Mouse (Mus musculus) megakaryocyte, embryonic 14.5 days (primary cell): ENCODE data around the gene 1110017D15Rik. TPM values are rescaled to one million over a fixed set of nuclear protein-coding genes. Genes with fewer than 3 reads are reported as not detected.

Source experiments
- H3K27me3 ChIP-seq: replicated peaks from 2 replicates; pipeline ENCODE3; 2012; ENCODE audit warnings: inconsistent platforms
- H3K36me3 ChIP-seq: replicated peaks from 2 replicates; pipeline ENCODE3; 2012; ENCODE audit warnings: low read length, inconsistent platforms, mixed read lengths
- H3K4me1 ChIP-seq: 2 replicates; pipeline ENCODE4 v1.6.1; 2012; ENCODE audit warnings: inconsistent platforms
- H3K4me3 ChIP-seq: replicated peaks from 2 replicates; pipeline ENCODE3; 2012; ENCODE audit warnings: moderate library complexity, mild to moderate bottlenecking, inconsistent platforms
- H3K9me3 ChIP-seq: 2 replicates; pipeline ENCODE4 v1.6.1; 2012; ENCODE audit warnings: inconsistent platforms
- FLI1 ChIP-seq: IDR thresholded peaks from 2 replicates; pipeline ENCODE4 v1.6.1; 2012; ENCODE audit warnings: low read length, inconsistent platforms, mixed read lengths
- GATA1 ChIP-seq: IDR thresholded peaks from 3 replicates; pipeline ENCODE4 v1.6.1; 2012; ENCODE audit warnings: mixed read lengths, low read length, inconsistent platforms, borderline replicate concordance
- polyA plus RNA-seq: library from polyadenylated mRNA; stranded (reverse); fragments of >175 nt; gene quantifications from 2 replicates; pipeline ENCODE4 v1.2.3, GENCODE M21; 2012; ENCODE audit warnings: low replicate concordance; ENCODE audit not compliant: insufficient read depth

1110017D15Rik gene
- polyA plus RNA-seq, 1 experiment = 0.29 TPM

DNA sequence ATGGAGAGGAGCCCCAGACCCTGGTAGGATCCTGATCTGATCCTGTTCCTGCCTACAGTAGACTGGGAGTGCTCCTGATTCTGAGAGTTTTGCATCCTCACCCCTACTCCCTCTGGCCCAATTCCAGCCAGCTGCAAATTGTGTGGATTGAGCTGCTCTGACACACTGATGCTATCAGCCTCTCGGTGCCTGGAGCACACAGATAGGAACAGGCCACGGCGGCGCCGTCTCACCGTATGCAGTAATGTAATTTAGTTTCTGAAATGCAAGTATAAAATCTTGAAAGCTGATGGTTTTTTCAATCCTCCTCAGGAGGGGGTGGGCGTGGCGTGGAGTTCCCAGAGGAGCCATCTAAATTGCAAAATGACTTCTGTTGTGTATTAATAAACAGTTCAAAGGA, 25.0 kb upstream of the 1110017D15Rik start:
- no peak overlapping the region for H3K4me3 ChIP-seq
- peaks cover 7% of the 10 kb centered on the region for H3K27me3 ChIP-seq
- H3K9me3 ChIP-seq = peaks cover 3% of the 10 kb centered on the region; the same call in 1 of the 2 replicates
- 0 out of 2 replicates have a peak, but pooled peaks cover 2% of the 10 kb centered on the region for H3K4me1 ChIP-seq
- TF ChIP-seq GATA1 (no peak), FLI1 (no peak)
- H3K36me3 ChIP-seq = no peaks in the 10 kb centered on the region

DNA sequence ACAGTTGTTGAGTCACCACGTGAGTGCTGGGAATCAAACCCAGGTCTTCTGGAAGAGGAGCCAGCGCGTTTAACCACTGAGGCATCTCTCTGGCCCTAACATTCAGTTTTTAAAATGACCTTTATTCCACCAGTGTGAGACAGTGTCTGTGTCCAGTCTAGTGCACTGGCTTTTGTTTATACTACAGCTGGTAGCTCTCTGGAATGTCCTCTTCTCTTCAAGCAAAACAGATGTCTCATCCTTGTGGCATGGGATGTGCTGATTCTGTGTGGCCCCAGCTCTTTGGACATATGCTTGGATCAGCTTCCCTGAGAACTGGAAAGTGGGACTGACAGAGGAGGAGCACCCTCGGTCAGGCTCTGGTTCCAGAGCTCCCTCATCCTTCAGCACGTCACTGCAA, 17.7 kb upstream of the 1110017D15Rik start:
- no peaks in the 10 kb centered on the region for H3K27me3 ChIP-seq
- H3K9me3 ChIP-seq = peaks cover 3% of the 10 kb centered on the region; the same call in 1 of the 2 replicates
- H3K4me1 ChIP-seq = no peaks in the 10 kb centered on the region
- H3K4me3 ChIP-seq = no peak overlapping the region
- TF ChIP-seq FLI1 = no peak
- TF ChIP-seq GATA1 = no peak
- H3K36me3 ChIP-seq = no peaks in the 10 kb centered on the region

DNA sequence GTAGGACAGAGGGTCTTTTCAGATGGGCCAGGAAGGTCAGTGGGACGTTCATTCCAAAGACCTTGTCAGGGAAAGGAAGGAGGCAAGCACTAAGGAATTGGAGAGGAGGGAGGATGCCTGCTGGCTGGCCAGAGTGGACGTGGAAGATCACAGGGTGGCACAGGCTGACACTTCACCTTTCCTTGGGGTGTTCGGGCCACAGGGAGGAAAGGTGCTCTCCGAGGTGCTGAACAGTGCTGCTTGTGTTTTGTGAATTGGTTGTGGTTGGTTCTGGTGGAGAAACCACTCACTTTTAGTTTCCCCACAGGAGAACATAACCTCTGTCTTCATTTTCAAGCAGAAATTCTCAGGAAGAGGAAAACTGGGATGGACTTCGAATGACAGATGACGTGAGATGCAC, 15.3 kb upstream of the 1110017D15Rik start:
- H3K4me3 ChIP-seq = no peak overlapping the region
- H3K27me3 ChIP-seq = peaks cover 3% of the 10 kb centered on the region
- no peaks in the 10 kb centered on the region for H3K36me3 ChIP-seq
- H3K4me1 ChIP-seq = no peaks in the 10 kb centered on the region
- TF ChIP-seq GATA1 = no peak
- no peak for TF ChIP-seq FLI1
- peaks cover under 1% of the 10 kb centered on the region; the same call in 1 of the 2 replicates for H3K9me3 ChIP-seq

DNA sequence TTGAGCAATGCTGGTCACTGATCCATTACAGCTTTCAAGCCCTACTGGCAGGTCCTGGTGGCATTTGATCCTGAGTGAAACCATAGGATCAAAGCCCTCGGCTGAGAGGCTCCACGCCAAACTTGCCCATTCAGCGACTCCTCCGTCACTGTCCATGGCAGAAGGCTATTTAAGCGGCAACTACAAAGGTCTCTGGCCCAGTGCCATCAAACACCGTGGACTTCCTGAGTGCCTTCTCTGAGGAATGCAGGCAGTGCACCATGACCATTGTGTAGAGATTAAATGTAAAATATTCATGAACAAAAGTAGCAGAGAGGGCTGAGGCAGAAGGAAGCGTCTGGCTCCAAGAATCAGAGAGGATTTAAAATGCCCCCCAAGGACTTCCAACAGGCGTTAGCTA, 10.9 kb upstream of the 1110017D15Rik start:
- no peak overlapping the region for H3K4me3 ChIP-seq
- peaks cover 18% of the 10 kb centered on the region for H3K27me3 ChIP-seq
- no peaks in the 10 kb centered on the region for H3K9me3 ChIP-seq
- no peak for TF ChIP-seq GATA1
- TF ChIP-seq FLI1 = no peak
- no peaks in the 10 kb centered on the region; the same call in 1 of the 2 replicates for H3K4me1 ChIP-seq
- no peaks in the 10 kb centered on the region for H3K36me3 ChIP-seq

DNA sequence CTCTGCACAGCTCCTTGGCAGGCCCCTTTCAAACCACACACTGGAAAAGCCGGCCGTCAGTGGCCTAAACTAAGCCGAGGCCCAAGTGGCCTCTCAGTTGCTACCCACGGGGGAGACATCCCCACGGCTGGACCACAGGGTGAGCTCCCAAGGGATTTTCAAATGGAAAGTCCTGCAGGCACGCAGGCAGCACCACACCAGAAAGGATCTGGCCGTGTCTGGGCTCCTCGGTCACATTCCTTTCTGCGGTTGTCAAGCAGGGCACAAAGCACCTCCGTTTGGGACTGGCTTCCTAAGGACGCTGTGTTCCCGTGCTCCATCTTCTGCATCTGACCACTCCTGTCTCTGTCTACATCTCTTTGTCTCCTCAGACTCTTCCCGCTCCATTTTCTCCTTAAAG, 9.9 kb upstream of the 1110017D15Rik start:
- no peaks in the 10 kb centered on the region for H3K36me3 ChIP-seq
- H3K27me3 ChIP-seq = peaks cover 18% of the 10 kb centered on the region
- H3K4me3 ChIP-seq = no peak overlapping the region
- no peaks in the 10 kb centered on the region for H3K9me3 ChIP-seq
- TF ChIP-seq GATA1 (no peak), FLI1 (no peak)
- H3K4me1 ChIP-seq = no peaks in the 10 kb centered on the region; the same call in 1 of the 2 replicates

DNA sequence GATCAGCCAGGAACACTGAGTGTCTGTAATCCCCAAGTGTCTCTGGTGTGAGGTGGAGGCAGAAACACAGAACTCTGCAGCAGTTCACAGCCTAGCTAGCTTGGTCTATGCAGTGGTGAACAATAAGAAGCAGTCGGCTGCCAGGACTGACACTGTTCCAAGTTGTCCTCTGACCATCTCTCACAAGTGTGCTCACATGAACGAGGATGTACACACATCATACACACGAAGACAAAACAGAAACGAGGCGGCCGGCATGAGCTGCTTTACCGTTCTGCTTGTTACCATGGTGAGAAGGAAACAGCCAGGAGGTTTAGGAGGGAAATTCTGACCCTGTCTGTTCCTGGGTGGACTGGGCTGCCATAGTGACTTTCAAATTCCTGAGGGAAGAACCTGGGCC, 9.4 kb upstream of the 1110017D15Rik start:
- Histone ChIP-seq H3K9me3 (no peaks in the 10 kb centered on the region), H3K4me1 (no peaks in the 10 kb centered on the region; the same call in 1 of the 2 replicates), H3K36me3 (no peaks in the 10 kb centered on the region), H3K4me3 (no peak overlapping the region), H3K27me3 (peaks cover 22% of the 10 kb centered on the region)
- TF ChIP-seq FLI1 = no peak

DNA sequence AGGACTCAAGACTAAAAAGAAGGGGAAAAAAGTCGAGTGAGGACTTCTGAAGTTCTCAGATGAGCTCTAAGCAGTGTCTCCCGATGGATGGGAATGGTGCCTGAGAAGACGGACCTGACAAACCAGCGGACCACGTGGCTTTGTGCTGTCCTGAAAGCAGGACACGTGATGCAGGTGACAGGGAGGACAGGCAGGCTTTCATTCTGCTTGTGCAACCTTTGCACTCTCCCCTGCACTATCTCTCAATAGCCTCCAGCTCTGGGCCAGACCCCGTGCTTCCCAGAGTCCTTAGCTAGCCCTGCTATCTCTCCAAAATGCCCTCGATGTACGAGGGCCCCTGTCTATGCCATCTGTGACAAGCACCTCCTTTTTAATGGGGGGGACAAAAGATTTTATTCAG, 7.7 kb upstream of the 1110017D15Rik start:
- Histone ChIP-seq H3K4me1 (no peaks in the 10 kb centered on the region; the same call in 1 of the 2 replicates), H3K4me3 (no peak overlapping the region), H3K36me3 (no peaks in the 10 kb centered on the region), H3K27me3 (peaks cover 27% of the 10 kb centered on the region), H3K9me3 (no peaks in the 10 kb centered on the region)
- no peak for TF ChIP-seq GATA1

DNA sequence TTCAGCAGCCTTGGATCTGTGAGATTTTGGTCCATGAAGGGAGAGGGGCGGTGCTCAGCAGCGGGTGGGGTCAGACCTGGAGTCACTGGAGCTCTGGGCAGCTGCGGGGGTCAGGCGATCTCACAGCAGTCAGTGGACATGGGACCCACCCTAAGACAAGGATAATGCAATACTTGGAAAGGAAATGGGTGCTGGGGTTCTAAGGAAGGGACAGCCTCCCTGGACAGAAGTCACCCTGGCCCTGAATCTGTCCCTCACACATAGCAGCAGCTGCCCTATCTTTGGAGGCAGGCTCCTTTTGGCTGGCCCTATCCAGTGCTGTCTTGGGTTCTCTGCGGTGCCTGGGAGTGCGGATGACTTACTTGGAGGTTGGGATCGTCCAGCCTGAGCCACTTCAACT, 6.7 kb upstream of the 1110017D15Rik start:
- Histone ChIP-seq H3K27me3 (peaks cover 30% of the 10 kb centered on the region), H3K36me3 (no peaks in the 10 kb centered on the region), H3K4me3 (no peak overlapping the region), H3K9me3 (no peaks in the 10 kb centered on the region), H3K4me1 (no peaks in the 10 kb centered on the region; the same call in 1 of the 2 replicates)
- TF ChIP-seq FLI1 = no peak

DNA sequence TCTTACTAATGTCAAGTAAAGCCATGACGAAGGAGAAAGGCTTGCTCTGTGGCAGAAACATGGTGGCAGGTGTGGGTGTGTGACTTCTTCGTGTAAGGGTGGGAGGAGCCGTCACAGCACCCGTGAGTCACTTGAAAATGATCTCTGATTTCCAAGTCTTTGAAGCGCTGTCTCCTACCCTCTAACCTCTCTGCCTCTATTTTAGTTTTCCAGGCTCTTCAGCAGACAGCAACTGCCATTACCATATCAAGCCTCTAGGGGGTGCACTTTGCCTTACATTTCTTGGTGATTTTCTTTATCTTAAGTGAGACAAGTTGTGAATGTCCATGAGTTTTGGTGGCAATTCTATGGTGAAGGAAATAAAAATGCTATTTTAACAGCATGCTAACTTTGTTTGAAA, 5.7 kb upstream of the 1110017D15Rik start:
- Histone ChIP-seq H3K27me3 (peaks cover 30% of the 10 kb centered on the region), H3K4me3 (no peak overlapping the region), H3K4me1 (no peaks in the 10 kb centered on the region; the same call in 1 of the 2 replicates), H3K36me3 (no peaks in the 10 kb centered on the region), H3K9me3 (no peaks in the 10 kb centered on the region)
- no peak for TF ChIP-seq GATA1

DNA sequence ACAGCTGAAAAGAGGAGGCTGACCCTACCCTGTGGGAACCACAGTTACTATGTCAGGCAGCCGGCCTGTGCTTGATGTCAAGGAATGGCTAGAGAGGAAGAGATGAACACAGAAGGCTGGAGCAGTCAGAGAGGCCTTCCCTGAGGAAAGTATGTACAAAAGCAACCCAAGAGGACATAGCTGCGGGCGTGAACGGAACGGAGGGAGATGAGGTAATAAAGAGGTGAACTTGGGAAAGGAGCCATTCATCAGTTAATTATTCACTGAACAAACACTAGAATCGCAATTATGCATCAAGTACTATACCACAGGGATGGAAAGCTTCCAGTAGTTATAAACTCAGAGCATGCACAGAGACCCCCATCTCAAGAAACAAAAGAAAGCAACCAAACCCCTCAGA, 5.0 kb upstream of the 1110017D15Rik start:
- Histone ChIP-seq H3K9me3 (no peaks in the 10 kb centered on the region), H3K4me3 (no peak overlapping the region), H3K27me3 (peaks cover 28% of the 10 kb centered on the region), H3K4me1 (no peaks in the 10 kb centered on the region; the same call in 1 of the 2 replicates), H3K36me3 (no peaks in the 10 kb centered on the region)
- no peak for TF ChIP-seq FLI1
- no peak for TF ChIP-seq GATA1

DNA sequence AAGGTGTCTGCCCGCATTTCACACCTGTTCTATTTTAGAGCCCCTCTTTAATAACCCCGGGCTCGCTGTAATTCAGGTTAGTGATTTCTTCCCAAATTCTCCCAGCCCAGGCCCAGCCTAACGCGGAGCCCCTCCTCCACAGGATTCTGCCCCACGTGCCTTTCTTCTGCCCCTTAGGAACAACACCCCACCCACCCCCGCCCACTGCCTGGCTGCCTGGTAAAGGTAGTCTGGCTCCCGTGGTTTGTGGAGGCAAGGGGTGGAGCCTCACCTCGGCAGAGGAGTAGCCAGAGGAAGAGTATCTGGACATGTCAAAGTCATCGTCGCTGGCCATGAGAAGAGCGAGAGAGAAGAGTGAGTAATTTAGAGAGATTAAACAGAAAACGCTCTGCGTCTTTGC, 3.5 kb upstream of the 1110017D15Rik start:
- Histone ChIP-seq H3K9me3 (no peaks in the 10 kb centered on the region), H3K4me3 (no peak overlapping the region), H3K27me3 (peaks cover 25% of the 10 kb centered on the region), H3K36me3 (no peaks in the 10 kb centered on the region), H3K4me1 (no peaks in the 10 kb centered on the region; the same call in 1 of the 2 replicates)
- TF ChIP-seq GATA1 = no peak
- no peak for TF ChIP-seq FLI1
